Mouse (Mus musculus) midbrain, postnatal 0 days (tissue): ENCODE results near the gene Dhx32. TPM values are rescaled to one million over a fixed set of nuclear protein-coding genes. Genes with fewer than 3 reads are reported as not detected.

ENCODE experiments used
- ATAC-seq: fragments of 200-750 bp; cut with Nextera tagmentation; 2 replicates; pipeline ENCODE4 v1.8.0; 2017; ENCODE audit warnings: moderate number of reproducible peaks, mild to moderate bottlenecking, moderate TSS enrichment, moderate library complexity; ENCODE audit not compliant: low FRiP score
- DNase-seq: peaks from one replicate; pipeline ENCODE4 v3.0.0-alpha.2; 2015; ENCODE audit warnings: low spot score
- H3K27ac ChIP-seq: fragments of 300-500 bp; sonication (generic); 2 replicates; pipeline ENCODE4 v1.5.1; 2014; ENCODE audit warnings: low read depth, mild to moderate bottlenecking, low read length, mixed read lengths
- H3K27me3 ChIP-seq: fragments of 300-500 bp; sonication (generic); 2 replicates; pipeline ENCODE4 v1.6.1; 2014; ENCODE audit warnings: low read length, control low read depth, mixed read lengths; ENCODE audit not compliant: insufficient read depth
- H3K36me3 ChIP-seq: fragments of 300-500 bp; sonication (generic); 2 replicates; pipeline ENCODE4 v1.6.1; 2014; ENCODE audit warnings: low read length, control low read depth, mixed read lengths; ENCODE audit not compliant: insufficient read depth
- H3K4me1 ChIP-seq: fragments of 300-500 bp; sonication (generic); 2 replicates; pipeline ENCODE4 v1.6.1; 2014; ENCODE audit warnings: mild to moderate bottlenecking, control low read depth, antibody characterized with exemption, low read length, mixed read lengths; ENCODE audit not compliant: insufficient read depth
- H3K4me2 ChIP-seq: fragments of 300-500 bp; sonication (generic); 2 replicates; pipeline ENCODE4 v1.6.1; 2014; ENCODE audit warnings: low read depth, mild to moderate bottlenecking, low read length, mixed read lengths; ENCODE audit not compliant: poor library complexity, severe bottlenecking
- H3K4me3 ChIP-seq: fragments of 300-500 bp; sonication (generic); 2 replicates; pipeline ENCODE4 v1.5.1; 2014; ENCODE audit warnings: low read depth, mild to moderate bottlenecking, low read length, moderate library complexity
- H3K9ac ChIP-seq: fragments of 300-500 bp; sonication (generic); replicated peaks from 2 replicates; pipeline ENCODE4 v1.6.1; 2014; ENCODE audit warnings: mild to moderate bottlenecking, low read length, moderate library complexity, mixed read lengths; ENCODE audit not compliant: poor library complexity, severe bottlenecking
- H3K9me3 ChIP-seq: fragments of 300-500 bp; sonication (generic); 2 replicates; pipeline ENCODE4 v1.6.1; 2016; ENCODE audit warnings: low read length, control low read depth
- CTCF ChIP-seq: IDR thresholded peaks from 2 replicates; pipeline ENCODE4 v1.5.1; 2016; ENCODE audit warnings: antibody characterized with exemption, mild to moderate bottlenecking
- WGBS: fragments of 180-500 bp; shearing (Covaris S2); extraction: QIAGEN DNeasy Blood & Tissue Kit; methylation state at CpG from one replicate; pipeline ENCODE4 v1.1.7; 2014; 5-methylcytosine and 5-hydroxymethylcytosine counted together
- polyA plus RNA-seq: library from polyadenylated mRNA; unstranded; fragments of >200 nt; fragmentation: Nextera tagmentation; extraction: Ambion mirVana; gene quantifications from 2 replicates; pipeline ENCODE4 v1.2.1, GENCODE M21; 2015
- total RNA-seq: library from RNA; depleted of rRNA; stranded (reverse); fragments of >200 nt; gene quantifications from 2 replicates; pipeline ENCODE4 v1.2.3, GENCODE M21; 2014; rRNA removed

Dhx32 gene
- total and polyA plus RNA-seq, 2 experiments from 2014 or later, result 35.5 to 48.0 TPM

GRCm38 (mm10) chr7:133679961-133680360, 102.6 kb downstream of the Dhx32 start, which contains the start of gene Mmp21:
Gene Mmp21 (minus strand): TSS chr7:133680061.
- no peak for DNase-seq
- no peak for TF ChIP-seq CTCF
- Histone ChIP-seq H3K4me2 (no peak within 1 kb of the TSS), H3K27me3 (no peaks in the 10 kb centered on the region), H3K9me3 (0 out of 2 replicates have a peak, but pooled peaks cover 4% of the 10 kb centered on the region), H3K4me3 (no peak within 1 kb of the TSS), H3K27ac (no peak within 1 kb of the TSS), H3K36me3 (no peaks in the 10 kb centered on the region; the same call in 1 of the 2 replicates), H3K4me1 (no peaks in the 10 kb centered on the region), H3K9ac (no peak within 1 kb of the TSS)
- no peak for ATAC-seq
- 90% methylated on average over 3 of the region's 3 CpGs for WGBS

GRCm38 (mm10) chr7:133679439-133679838, 103.1 kb downstream of the Dhx32 start:
- H3K4me3 ChIP-seq, result no peak overlapping the region
- H3K4me2 ChIP-seq, result no peak overlapping the region
- no peak for TF ChIP-seq CTCF
- peak; percentile 49 for DNase-seq
- H3K9ac ChIP-seq, result no peak overlapping the region
- 0 out of 2 replicates have a peak, but pooled peaks cover 4% of the 10 kb centered on the region for H3K9me3 ChIP-seq
- no peaks in the 10 kb centered on the region for H3K4me1 ChIP-seq
- 66% methylated on average over 4 of the region's 4 CpGs for WGBS
- no peaks in the 10 kb centered on the region for H3K27me3 ChIP-seq
- H3K27ac ChIP-seq, result no peak overlapping the region
- H3K36me3 ChIP-seq, result no peaks in the 10 kb centered on the region; the same call in 1 of the 2 replicates
- no peak for ATAC-seq

GRCm38 (mm10) chr7:133678716-133679115, 103.8 kb downstream of the Dhx32 start:
- H3K27ac ChIP-seq, result no peak overlapping the region
- no peak overlapping the region for H3K9ac ChIP-seq
- DNase-seq, result no peak
- no peaks in the 10 kb centered on the region for H3K4me1 ChIP-seq
- TF ChIP-seq CTCF, result no peak
- no peaks in the 10 kb centered on the region for H3K27me3 ChIP-seq
- H3K36me3 ChIP-seq, result no peaks in the 10 kb centered on the region; the same call in 1 of the 2 replicates
- WGBS, result 90% methylated on average over 8 of the region's 8 CpGs
- no peak overlapping the region for H3K4me3 ChIP-seq
- H3K9me3 ChIP-seq, result no peaks in the 10 kb centered on the region
- H3K4me2 ChIP-seq, result no peak overlapping the region
- ATAC-seq, result no peak

- 71% methylated on average over 9 of the region's 9 CpGs for WGBS
- TF ChIP-seq CTCF, result peak; percentile 56
- Histone ChIP-seq H3K4me2 (no peak overlapping the region), H3K27me3 (no peaks in the 10 kb centered on the region), H3K36me3 (peaks cover 16% of the 10 kb centered on the region), H3K4me3 (no peak overlapping the region), H3K9me3 (no peaks in the 10 kb centered on the region), H3K27ac (no peak overlapping the region), H3K9ac (no peak overlapping the region), H3K4me1 (no peaks in the 10 kb centered on the region)
- ATAC-seq (no peak), DNase-seq (peak; percentile 21)
These were observed 106.5 kb downstream of the Dhx32 start for GRCm38 (mm10) chr7:133676002-133676401.

Other genes starting within 250 kb of the Dhx32 start
- gene Tex36, start 180.6 kb downstream of the Dhx32 start, total RNA-seq, result not detected in 2 replicates
- 0.29 and 0.38 TPM in 2 replicates for gene Tex36, start 180.6 kb downstream of the Dhx32 start, polyA plus RNA-seq
- gene Edrf1, start 145.2 kb downstream of the Dhx32 start, total RNA-seq, result 25.6 and 33.2 TPM in 2 replicates
- gene Edrf1, start 145.2 kb downstream of the Dhx32 start, polyA plus RNA-seq, result 9.3 and 10.5 TPM in 2 replicates
- 0.09 TPM in 1 of 2 replicates, not detected in the other for gene Mmp21, start 102.7 kb downstream of the Dhx32 start, total RNA-seq
- not detected in 2 replicates for gene Mmp21, start 102.7 kb downstream of the Dhx32 start, polyA plus RNA-seq
- gene Bccip, start 73.4 kb downstream of the Dhx32 start, total RNA-seq, result 20.9 and 27.6 TPM in 2 replicates
- gene Bccip, start 73.4 kb downstream of the Dhx32 start, polyA plus RNA-seq, result 91.0 and 95.1 TPM in 2 replicates
- 17.4 and 25.9 TPM in 2 replicates for gene Uros, start 72.7 kb downstream of the Dhx32 start, total RNA-seq
- gene Uros, start 72.7 kb downstream of the Dhx32 start, polyA plus RNA-seq, result 38.0 and 40.6 TPM in 2 replicates
- gene Fank1, start 5.9 kb downstream of the Dhx32 start, total RNA-seq, result 3.0 and 4.4 TPM in 2 replicates
- gene Fank1, start 5.9 kb downstream of the Dhx32 start, polyA plus RNA-seq, result 8.7 and 8.8 TPM in 2 replicates